Mouse (Mus musculus) liver, postnatal 0 days (tissue): ENCODE measurements around the gene Ube2g1.

ENCODE experiments used
- CTCF ChIP-seq: sonication (generic); IDR thresholded peaks from 2 replicates; pipeline ENCODE4 v1.5.1; 2016; ENCODE audit warnings: antibody characterized with exemption, low read depth
- EP300 ChIP-seq: IDR thresholded peaks from 2 replicates; pipeline ENCODE4 v1.6.1; 2016; ENCODE audit warnings: antibody characterized with exemption, low read depth, mild to moderate bottlenecking

GRCm38 (mm10) chr11:72664641-72665040, 57.6 kb downstream of the Ube2g1 start:
- TF ChIP-seq EP300 (no peak), CTCF (no peak)
